Mouse (Mus musculus) E14TG2a.4 (cell line): Measurements from ENCODE around the gene Foxn3.

ENCODE experiments used
- H3K27me3 ChIP-seq: 2 replicates; pipeline ENCODE4 v1.6.1; 2014; ENCODE audit warnings: low read length, control low read depth; ENCODE audit not compliant: insufficient read depth
- H3K36me3 ChIP-seq: 2 replicates; pipeline ENCODE4 v1.6.1; 2014; ENCODE audit warnings: low read length, control low read depth; ENCODE audit not compliant: insufficient read depth
- H3K4me1 ChIP-seq: replicated peaks from 2 replicates; pipeline ENCODE4 v1.6.1; 2014; ENCODE audit warnings: low read depth, low read length, control low read depth
- H3K4me3 ChIP-seq: replicated peaks from 2 replicates; pipeline ENCODE4 v1.5.1; 2014; ENCODE audit warnings: mild to moderate bottlenecking, low read length
- H3K9me3 ChIP-seq: 2 replicates; pipeline ENCODE4 v1.6.1; 2014; ENCODE audit warnings: low read length, control low read depth
- CTCF ChIP-seq: conservative IDR thresholded peaks from 2 replicates; pipeline ENCODE4 v1.5.1; 2014; ENCODE audit warnings: low read length
- NANOG ChIP-seq: IDR thresholded peaks from 2 replicates; pipeline ENCODE4 v1.6.1; 2014; ENCODE audit warnings: borderline replicate concordance, low read length, mixed read lengths
- POU5F1 ChIP-seq: IDR thresholded peaks from 2 replicates; pipeline ENCODE4 v1.6.1; 2014; ENCODE audit warnings: low read length, borderline replicate concordance

Gene Foxn3

GRCm38 (mm10) chr12:99299900-99300299 lies 263.5 kb downstream of the Foxn3 start:
- Histone ChIP-seq H3K4me1 (peaks cover 66% of the 10 kb centered on the region), H3K4me3 (peak overlapping the region; percentile 27; the same call in 1 of the 2 replicates), H3K27me3 (peaks cover 79% of the 10 kb centered on the region), H3K36me3 (0 out of 2 replicates have a peak, but pooled peaks cover 8% of the 10 kb centered on the region), H3K9me3 (no peaks in the 10 kb centered on the region)
- TF ChIP-seq NANOG = peak; percentile 97
- peak; percentile 87; the same call in 1 of the 2 replicates for TF ChIP-seq POU5F1
- TF ChIP-seq CTCF = no peak

DNA sequence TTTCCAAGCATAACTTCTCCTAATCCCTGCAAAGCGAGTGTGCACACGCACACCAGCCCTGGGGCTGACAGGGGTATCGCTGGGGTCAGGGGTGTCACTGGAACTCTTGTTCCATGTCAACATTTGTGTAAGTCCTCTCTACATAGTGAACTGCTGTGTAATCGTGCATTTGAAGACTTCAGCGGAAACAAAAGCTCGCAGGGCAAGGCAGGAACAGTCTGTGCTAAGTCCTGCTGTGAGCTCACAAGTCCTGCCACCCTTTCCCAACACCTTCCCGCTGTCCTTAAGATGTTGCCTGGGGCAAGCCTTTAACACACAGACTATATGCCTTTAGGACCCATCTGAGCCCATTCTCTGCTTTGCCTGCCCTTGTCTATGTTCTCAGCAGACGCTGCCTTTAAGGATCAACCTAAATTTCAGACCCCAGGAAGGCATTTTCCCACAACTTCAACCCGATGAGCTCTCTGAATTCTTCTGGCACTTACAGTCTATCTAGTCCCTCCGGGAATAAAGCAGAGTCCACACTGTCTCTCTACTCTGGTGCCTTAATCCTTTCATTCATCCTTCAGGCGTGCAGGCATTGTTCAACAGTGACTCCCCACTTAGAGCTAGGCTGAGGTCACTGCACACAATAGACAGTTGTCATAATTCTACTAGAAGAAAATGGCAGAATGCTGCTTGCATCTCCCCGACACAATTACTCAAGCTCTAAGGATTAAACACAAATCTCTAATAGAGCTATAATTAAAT lies 264.4 kb downstream of the Foxn3 start:
- Histone ChIP-seq H3K4me1 (peaks cover 66% of the 10 kb centered on the region), H3K9me3 (no peaks in the 10 kb centered on the region), H3K4me3 (peak overlapping the region; percentile 27; the same call in 1 of the 2 replicates), H3K36me3 (0 out of 2 replicates have a peak, but pooled peaks cover 8% of the 10 kb centered on the region), H3K27me3 (peaks cover 83% of the 10 kb centered on the region)
- TF ChIP-seq NANOG (peak; percentile 43; the same call in 1 of the 2 replicates), CTCF (no peak), POU5F1 (no peak)

GRCm38 (mm10) chr12:99298242-99298641 lies 265.1 kb downstream of the Foxn3 start:
- TF ChIP-seq NANOG (no peak), POU5F1 (no peak)
- H3K4me1 ChIP-seq = peaks cover 59% of the 10 kb centered on the region
- no peaks in the 10 kb centered on the region for H3K9me3 ChIP-seq
- no peak overlapping the region for H3K4me3 ChIP-seq
- 0 out of 2 replicates have a peak, but pooled peaks cover 8% of the 10 kb centered on the region for H3K36me3 ChIP-seq
- H3K27me3 ChIP-seq = peaks cover 82% of the 10 kb centered on the region

DNA sequence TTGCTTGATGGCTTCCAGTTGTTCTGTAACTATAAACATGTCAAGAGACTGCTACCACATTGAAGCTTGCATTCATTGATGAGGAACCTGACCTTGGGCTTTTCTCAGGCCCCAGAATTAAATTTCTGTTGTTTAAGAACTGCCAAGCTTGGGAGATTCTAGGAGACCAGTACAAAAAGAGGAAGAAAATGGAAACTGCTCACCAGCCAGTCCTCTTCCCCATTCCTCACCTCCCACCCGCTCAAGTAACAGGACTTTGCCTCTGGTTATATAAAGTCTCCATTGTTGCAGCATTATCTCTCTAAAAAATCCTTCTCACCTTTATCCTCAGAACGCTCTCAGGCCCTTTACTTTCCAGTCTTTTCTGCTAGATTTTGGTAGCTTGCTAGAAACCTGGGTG lies 265.6 kb downstream of the Foxn3 start:
- no peak for TF ChIP-seq NANOG
- no peak for TF ChIP-seq POU5F1
- no peak for TF ChIP-seq CTCF
- Histone ChIP-seq H3K4me1 (peaks cover 59% of the 10 kb centered on the region), H3K9me3 (no peaks in the 10 kb centered on the region), H3K4me3 (no peak overlapping the region), H3K36me3 (peaks cover 9% of the 10 kb centered on the region; the same call in 1 of the 2 replicates), H3K27me3 (peaks cover 80% of the 10 kb centered on the region)

DNA sequence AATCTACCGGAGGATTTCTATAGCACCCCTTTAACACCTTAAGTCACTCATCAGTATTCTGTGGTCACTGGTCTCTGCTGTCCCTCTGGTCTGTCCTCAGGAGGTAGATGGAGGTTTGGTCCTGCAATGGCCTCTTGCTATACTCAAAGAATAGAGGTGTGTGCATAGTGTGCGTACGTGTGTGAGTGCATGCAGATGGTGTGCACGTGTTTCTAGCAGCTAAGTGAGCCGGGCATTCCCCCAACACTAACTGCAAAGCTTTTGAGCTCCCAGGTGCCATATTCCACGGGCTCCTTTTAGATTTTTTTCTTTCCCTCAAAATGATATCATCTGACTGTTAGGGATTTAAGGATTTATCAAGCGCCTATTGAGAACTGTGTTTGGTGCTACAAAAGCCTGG lies 269.9 kb downstream of the Foxn3 start:
- peaks cover 55% of the 10 kb centered on the region for H3K27me3 ChIP-seq
- peaks cover 27% of the 10 kb centered on the region for H3K36me3 ChIP-seq
- no peak overlapping the region for H3K4me3 ChIP-seq
- TF ChIP-seq POU5F1 = no peak
- TF ChIP-seq NANOG = no peak
- TF ChIP-seq CTCF = no peak
- H3K9me3 ChIP-seq = no peaks in the 10 kb centered on the region
- H3K4me1 ChIP-seq = peaks cover 34% of the 10 kb centered on the region

DNA sequence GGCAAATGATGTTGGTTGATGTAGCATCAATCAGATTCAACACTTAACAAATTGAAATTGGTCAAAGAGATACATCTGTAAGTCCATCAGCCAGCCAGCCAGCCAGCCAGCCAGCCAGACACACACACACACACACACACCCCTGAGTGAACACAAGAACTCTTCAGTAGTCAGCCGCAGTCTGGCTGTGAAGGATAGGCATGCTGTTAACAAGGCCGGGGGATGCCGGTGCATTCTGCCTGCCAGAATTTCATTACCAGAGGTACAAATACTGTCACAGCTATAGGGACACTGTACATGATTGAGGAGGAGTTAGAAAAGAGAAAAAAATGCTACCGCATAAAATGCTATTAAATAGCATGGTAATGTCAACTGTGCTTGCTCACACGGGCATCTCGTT lies 271.2 kb downstream of the Foxn3 start:
- H3K4me1 ChIP-seq = peaks cover 22% of the 10 kb centered on the region
- H3K4me3 ChIP-seq = no peak overlapping the region
- no peaks in the 10 kb centered on the region for H3K9me3 ChIP-seq
- peaks cover 24% of the 10 kb centered on the region for H3K36me3 ChIP-seq
- no peak for TF ChIP-seq NANOG
- no peak for TF ChIP-seq POU5F1
- no peak for TF ChIP-seq CTCF
- H3K27me3 ChIP-seq = peaks cover 42% of the 10 kb centered on the region

GRCm38 (mm10) chr12:99287081-99287480 lies 276.3 kb downstream of the Foxn3 start:
- Histone ChIP-seq H3K4me3 (no peak overlapping the region), H3K36me3 (peaks cover 27% of the 10 kb centered on the region)
- TF ChIP-seq POU5F1 (no peak), NANOG (no peak), CTCF (no peak)

GRCm38 (mm10) chr12:99286662-99287061 lies 276.7 kb downstream of the Foxn3 start:
- peaks cover 3% of the 10 kb centered on the region; the same call in 1 of the 2 replicates for H3K27me3 ChIP-seq
- H3K9me3 ChIP-seq = no peaks in the 10 kb centered on the region
- H3K4me1 ChIP-seq = peaks cover 39% of the 10 kb centered on the region
- no peak overlapping the region for H3K4me3 ChIP-seq
- TF ChIP-seq CTCF (no peak), POU5F1 (no peak), NANOG (no peak)
- peaks cover 27% of the 10 kb centered on the region for H3K36me3 ChIP-seq

More at GRCm38 (mm10) chr12:99287081-99287480, 276.3 kb downstream of the Foxn3 start:
- Histone ChIP-seq H3K27me3 (peaks cover 3% of the 10 kb centered on the region; the same call in 1 of the 2 replicates), H3K9me3 (no peaks in the 10 kb centered on the region), H3K4me1 (peaks cover 39% of the 10 kb centered on the region)

- H3K27me3 ChIP-seq = peaks cover 3% of the 10 kb centered on the region; the same call in 1 of the 2 replicates
These were observed 277.7 kb downstream of the Foxn3 start for GRCm38 (mm10) chr12:99285656-99286055.

More at GRCm38 (mm10) chr12:99285656-99286055, 277.7 kb downstream of the Foxn3 start:
- TF ChIP-seq NANOG (no peak), CTCF (no peak), POU5F1 (no peak)
- Histone ChIP-seq H3K4me1 (peaks cover 38% of the 10 kb centered on the region), H3K4me3 (no peak overlapping the region), H3K9me3 (no peaks in the 10 kb centered on the region), H3K36me3 (peaks cover 20% of the 10 kb centered on the region)
